ENCODE assay signal across 14 mouse cellular contexts in the genomic region with DNA sequence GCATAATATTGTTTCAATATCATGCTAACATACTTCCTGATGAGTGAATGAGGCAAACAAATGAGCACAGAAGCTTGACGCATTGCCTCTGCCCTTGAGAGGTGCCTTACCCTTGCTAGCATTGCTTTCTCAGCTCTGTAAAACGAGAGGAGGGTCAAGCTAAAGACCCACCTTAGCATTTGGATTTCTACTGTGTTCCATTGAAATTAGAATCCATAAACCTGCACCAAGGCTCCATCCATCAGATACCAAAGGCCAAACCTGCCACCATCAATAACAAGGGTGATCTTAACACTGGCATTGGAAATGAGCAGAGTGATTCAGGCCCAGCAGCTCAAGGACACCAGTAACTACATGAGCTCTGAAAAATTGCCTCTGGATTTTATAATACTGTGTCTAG.
"Had no signal": no experiment of that assay in that cellular context is flagged by ENCODE, and none has a peak within 500 bp of the region (broad histone marks: within the 10 kb centered on the region; RNA-seq: fewer than 3 reads in every experiment).

No protein-coding gene starts in this region.

- ATAC-seq: hindbrain, embryonic 16.5 days; inflammation-experienced regulatory T-cells, adult 6 months; intestine, embryonic 15.5 days; intestine, postnatal 0 days had no signal

- DNase-seq: gastrocnemius, postnatal 14 days; gastrocnemius, postnatal 36 days; heart, adult 18-20 months; heart, postnatal 10 days; heart, postnatal 4 days; kidney, adult 18-20 months; kidney, postnatal 10 days; kidney, postnatal 4 days; liver; liver, embryonic 13.5 days had no signal
